Mouse (Mus musculus) liver, embryonic 16.5 days (tissue): ENCODE data around the gene Krt36. TPM values are rescaled to one million over a fixed set of nuclear protein-coding genes. Genes with fewer than 3 reads are reported as not detected.

Source experiments
- ATAC-seq: fragments of 200-750 bp; cut with Nextera tagmentation; 2 replicates; pipeline ENCODE4 v1.8.0; 2017; ENCODE audit warnings: low read depth, mild to moderate bottlenecking, moderate number of reproducible peaks, moderate library complexity
- H3K27ac ChIP-seq: fragments of 300-500 bp; sonication (generic); 2 replicates; pipeline ENCODE4 v1.5.1; 2014; ENCODE audit warnings: mild to moderate bottlenecking, low read length
- H3K27me3 ChIP-seq: fragments of 300-500 bp; sonication (generic); 2 replicates; pipeline ENCODE4 v1.6.1; 2014; ENCODE audit warnings: low read depth, low read length, mixed read lengths; ENCODE audit not compliant: control insufficient read depth, insufficient read depth
- H3K36me3 ChIP-seq: fragments of 300-500 bp; sonication (generic); 2 replicates; pipeline ENCODE4 v1.6.1; 2014; ENCODE audit warnings: mild to moderate bottlenecking; ENCODE audit not compliant: control insufficient read depth, insufficient read depth
- H3K4me1 ChIP-seq: fragments of 300-500 bp; sonication (generic); 2 replicates; pipeline ENCODE4 v1.6.1; 2014; ENCODE audit warnings: low read depth, low read length, mixed read lengths; ENCODE audit not compliant: control insufficient read depth
- H3K4me2 ChIP-seq: fragments of 300-500 bp; sonication (generic); 2 replicates; pipeline ENCODE4 v1.6.1; 2014; ENCODE audit warnings: low read depth, low read length, mixed read lengths
- H3K4me3 ChIP-seq: fragments of 300-500 bp; sonication (generic); 2 replicates; pipeline ENCODE4 v1.5.1; 2014; ENCODE audit warnings: low read depth, mild to moderate bottlenecking, low read length
- H3K9ac ChIP-seq: fragments of 300-500 bp; sonication (generic); 2 replicates; pipeline ENCODE4 v1.6.1; 2014; ENCODE audit warnings: low read depth, low read length
- H3K9me3 ChIP-seq: fragments of 300-500 bp; sonication (generic); replicated peaks from 2 replicates; pipeline ENCODE4 v1.6.1; 2016; ENCODE audit warnings: low read length; ENCODE audit not compliant: control insufficient read depth
- WGBS: fragments of 180-500 bp; shearing (Covaris S2); extraction: QIAGEN DNeasy Blood & Tissue Kit; methylation state at CpG from one replicate; pipeline ENCODE4 v1.1.7; 2014; ENCODE audit not compliant: insufficient replicate concordance; 5-methylcytosine and 5-hydroxymethylcytosine counted together
- polyA plus RNA-seq: library from polyadenylated mRNA; unstranded; fragments of >200 nt; fragmentation: Nextera tagmentation; extraction: Ambion mirVana; gene quantifications from 2 replicates; pipeline ENCODE4 v1.2.1, GENCODE M21; 2015

Krt36 gene
- polyA plus RNA-seq, 1 experiment from 2014 or later = not detected

DNA sequence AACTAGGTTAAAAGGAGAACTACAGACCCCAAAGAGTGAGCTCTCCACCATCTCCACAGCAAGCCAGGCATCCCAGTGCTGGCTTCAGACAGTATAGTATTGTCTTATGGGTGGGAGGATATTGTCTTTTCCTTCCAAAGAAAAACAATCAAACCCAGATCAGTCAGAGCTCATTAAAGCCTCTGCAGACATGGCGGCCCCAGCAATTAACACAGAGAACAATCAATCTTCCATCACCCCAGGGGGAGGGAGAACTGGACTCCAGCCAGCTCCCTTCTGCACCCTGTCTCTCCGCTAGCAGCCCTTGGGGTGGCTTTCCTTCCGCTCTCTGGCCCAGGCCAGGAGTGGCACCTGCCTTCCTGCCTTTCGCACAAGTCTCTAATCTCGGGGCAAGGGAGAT is 32.3 kb upstream of the Krt36 start:
- no peaks in the 10 kb centered on the region for H3K9me3 ChIP-seq
- H3K9ac ChIP-seq = no peak overlapping the region
- ATAC-seq = no peak
- no peak overlapping the region for H3K27ac ChIP-seq
- H3K4me2 ChIP-seq = no peak overlapping the region
- H3K36me3 ChIP-seq = no peaks in the 10 kb centered on the region
- no peaks in the 10 kb centered on the region for H3K4me1 ChIP-seq
- H3K27me3 ChIP-seq = no peaks in the 10 kb centered on the region
- no peak overlapping the region for H3K4me3 ChIP-seq
- WGBS = 49% methylated on average over 5 of the region's 5 CpGs

DNA sequence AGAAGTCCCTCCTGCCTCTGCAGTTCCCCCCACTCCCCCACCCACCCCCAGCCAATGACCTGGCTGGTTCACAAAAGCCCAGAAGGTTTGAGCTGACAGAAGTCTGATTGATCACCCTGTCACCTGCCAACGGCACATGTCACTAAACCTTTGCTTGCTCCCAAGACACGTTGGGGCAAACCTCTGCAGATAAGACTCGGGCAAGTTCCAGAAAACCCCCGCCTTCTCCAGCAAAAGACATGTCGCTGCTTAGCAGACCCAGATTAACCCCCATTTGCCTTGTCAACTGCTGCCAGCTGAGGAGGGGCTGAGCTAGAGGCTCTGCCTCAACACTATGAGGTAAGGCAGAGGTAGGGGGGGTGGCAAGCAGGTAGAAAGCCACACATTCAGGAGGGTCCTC is 31.1 kb upstream of the Krt36 start:
- no peak overlapping the region for H3K27ac ChIP-seq
- H3K4me2 ChIP-seq = no peak overlapping the region
- no peak overlapping the region for H3K9ac ChIP-seq
- no peaks in the 10 kb centered on the region for H3K9me3 ChIP-seq
- H3K4me1 ChIP-seq = no peaks in the 10 kb centered on the region
- 19% methylated on average over 5 of the region's 5 CpGs for WGBS
- H3K27me3 ChIP-seq = no peaks in the 10 kb centered on the region
- no peaks in the 10 kb centered on the region for H3K36me3 ChIP-seq
- ATAC-seq = no peak
- H3K4me3 ChIP-seq = no peak overlapping the region

DNA sequence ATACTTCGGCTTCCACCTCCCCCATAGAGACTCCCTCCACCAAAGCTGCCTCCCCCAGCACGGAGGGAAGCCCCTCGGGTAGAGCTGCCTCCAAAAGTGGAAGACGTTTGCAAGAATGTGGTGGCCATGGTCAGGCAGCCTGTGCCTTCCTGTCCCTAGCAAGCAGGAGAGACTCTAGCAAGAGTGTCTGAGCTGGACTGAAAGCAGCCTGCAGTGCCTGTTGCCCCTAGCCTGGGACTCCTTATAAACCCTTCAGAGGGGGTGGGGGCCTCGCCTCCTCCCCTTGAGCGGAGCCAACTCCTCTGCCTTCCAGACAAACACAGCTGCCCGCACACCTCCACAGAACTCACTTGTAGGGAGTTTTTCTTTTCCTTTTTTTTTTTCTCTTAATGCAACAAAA is 30.3 kb upstream of the Krt36 start, which contains the start of gene Krt15:
Gene Krt15, minus strand, starts transcription at position 198 of the 400 bp plus-strand sequence.
- Histone ChIP-seq H3K27ac (no peak within 1 kb of the TSS), H3K4me1 (no peaks in the 10 kb centered on the region), H3K9ac (no peak within 1 kb of the TSS), H3K4me2 (no peak within 1 kb of the TSS), H3K9me3 (no peaks in the 10 kb centered on the region), H3K27me3 (no peaks in the 10 kb centered on the region), H3K36me3 (no peaks in the 10 kb centered on the region), H3K4me3 (no peak within 1 kb of the TSS)
- no peak for ATAC-seq
- 35% methylated on average over 7 of the region's 7 CpGs for WGBS

DNA sequence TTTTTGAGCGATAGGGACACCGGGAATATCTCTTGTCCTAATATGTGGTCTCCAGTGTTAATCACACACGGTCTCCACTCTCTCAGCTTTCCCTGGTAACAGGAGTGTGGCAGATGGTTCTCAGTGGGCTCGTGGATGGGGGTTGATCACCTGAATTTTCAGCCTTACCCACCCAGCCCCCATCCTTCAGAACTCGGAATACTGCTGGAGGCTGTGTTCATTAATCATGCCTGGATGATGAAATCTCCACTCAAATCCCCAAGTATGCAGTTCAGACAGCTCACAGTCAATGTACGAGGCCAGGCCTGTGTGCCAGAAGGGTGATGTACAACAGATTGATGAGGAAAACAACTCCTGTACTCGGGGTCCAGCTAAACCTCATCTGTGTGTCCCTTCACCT is 19.5 kb upstream of the Krt36 start:
- Histone ChIP-seq H3K4me2 (no peak overlapping the region), H3K9me3 (no peaks in the 10 kb centered on the region), H3K36me3 (no peaks in the 10 kb centered on the region), H3K9ac (no peak overlapping the region), H3K27ac (no peak overlapping the region), H3K27me3 (no peaks in the 10 kb centered on the region), H3K4me3 (no peak overlapping the region), H3K4me1 (no peaks in the 10 kb centered on the region)
- no peak for ATAC-seq
- WGBS = 56% methylated on average over 7 of the region's 7 CpGs

DNA sequence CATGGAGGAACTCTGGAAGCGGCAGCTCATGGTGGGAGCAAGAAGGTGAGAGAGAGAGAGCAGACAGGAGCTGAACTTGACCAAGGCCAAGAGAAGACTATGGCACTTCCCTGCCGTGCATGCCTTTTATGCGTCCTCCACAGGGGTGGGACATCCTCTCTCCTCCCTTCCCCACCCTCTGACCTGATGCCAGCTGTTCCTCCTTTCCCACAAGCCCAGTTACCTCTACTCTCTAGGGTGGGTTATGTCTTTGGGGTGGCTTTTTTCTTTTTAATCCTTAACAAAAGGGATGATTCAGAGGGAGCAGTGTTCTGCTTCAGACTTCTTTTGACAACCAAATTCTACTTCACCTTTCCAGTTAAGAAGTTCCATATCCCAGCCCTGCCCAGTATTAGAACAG is 16.0 kb upstream of the Krt36 start, which contains the start of gene Krt13:
Gene Krt13, minus strand, starts transcription at position 101 of the 400 bp plus-strand sequence.
- Histone ChIP-seq H3K27me3 (no peaks in the 10 kb centered on the region), H3K9me3 (no peaks in the 10 kb centered on the region), H3K4me2 (no peak within 1 kb of the TSS), H3K9ac (no peak within 1 kb of the TSS), H3K27ac (no peak within 1 kb of the TSS), H3K4me3 (no peak within 1 kb of the TSS), H3K4me1 (no peaks in the 10 kb centered on the region), H3K36me3 (no peaks in the 10 kb centered on the region)
- WGBS = 39% methylated on average over 3 of the region's 3 CpGs
- no peak for ATAC-seq

DNA sequence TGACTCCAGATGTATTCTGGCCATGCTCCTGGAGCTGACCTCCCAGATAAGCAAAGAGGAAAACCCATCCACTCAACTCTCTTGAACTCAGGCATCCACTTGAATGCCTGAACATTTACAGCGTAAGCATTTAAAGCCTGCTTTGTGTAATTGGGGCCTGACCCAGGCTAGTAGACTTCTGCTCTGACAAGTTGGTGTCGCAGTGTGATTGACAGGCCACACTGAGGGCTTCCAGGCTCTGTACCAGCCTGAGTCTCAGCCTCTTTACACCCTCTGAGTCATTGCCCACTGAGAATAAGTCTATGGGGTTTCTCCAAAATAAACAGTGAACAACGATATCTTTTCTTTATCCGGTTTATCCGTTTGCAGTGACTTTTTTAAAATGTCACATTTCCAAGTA is 14.9 kb upstream of the Krt36 start:
- Histone ChIP-seq H3K36me3 (no peaks in the 10 kb centered on the region), H3K4me1 (no peaks in the 10 kb centered on the region), H3K4me2 (no peak overlapping the region), H3K27ac (no peak overlapping the region), H3K4me3 (no peak overlapping the region), H3K9ac (no peak overlapping the region), H3K9me3 (no peaks in the 10 kb centered on the region), H3K27me3 (no peaks in the 10 kb centered on the region)
- no peak for ATAC-seq
- 76% methylated on average over 5 of the region's 5 CpGs for WGBS

DNA sequence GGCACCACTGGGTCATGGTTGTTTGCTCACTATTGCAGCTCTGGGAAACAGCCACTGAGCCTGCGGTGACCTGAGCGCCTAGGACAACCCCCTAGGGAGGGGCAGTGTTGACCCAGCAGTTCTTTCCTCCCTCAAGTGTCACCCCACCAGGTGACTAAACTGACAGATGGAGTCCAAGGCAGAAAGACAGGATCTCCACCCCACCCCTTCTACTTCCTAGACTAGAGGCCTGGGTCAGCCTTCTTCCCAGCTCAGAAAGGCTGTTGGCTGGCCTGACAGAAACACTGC is 8.3 kb upstream of the Krt36 start:
- H3K36me3 ChIP-seq = no peaks in the 10 kb centered on the region
- no peaks in the 10 kb centered on the region for H3K4me1 ChIP-seq
- 49% methylated on average over 2 of the region's 2 CpGs for WGBS
- ATAC-seq = no peak
- no peaks in the 10 kb centered on the region for H3K9me3 ChIP-seq
- H3K27ac ChIP-seq = no peak overlapping the region
- no peak overlapping the region for H3K4me2 ChIP-seq
- H3K9ac ChIP-seq = no peak overlapping the region
- no peaks in the 10 kb centered on the region for H3K27me3 ChIP-seq
- no peak overlapping the region for H3K4me3 ChIP-seq

DNA sequence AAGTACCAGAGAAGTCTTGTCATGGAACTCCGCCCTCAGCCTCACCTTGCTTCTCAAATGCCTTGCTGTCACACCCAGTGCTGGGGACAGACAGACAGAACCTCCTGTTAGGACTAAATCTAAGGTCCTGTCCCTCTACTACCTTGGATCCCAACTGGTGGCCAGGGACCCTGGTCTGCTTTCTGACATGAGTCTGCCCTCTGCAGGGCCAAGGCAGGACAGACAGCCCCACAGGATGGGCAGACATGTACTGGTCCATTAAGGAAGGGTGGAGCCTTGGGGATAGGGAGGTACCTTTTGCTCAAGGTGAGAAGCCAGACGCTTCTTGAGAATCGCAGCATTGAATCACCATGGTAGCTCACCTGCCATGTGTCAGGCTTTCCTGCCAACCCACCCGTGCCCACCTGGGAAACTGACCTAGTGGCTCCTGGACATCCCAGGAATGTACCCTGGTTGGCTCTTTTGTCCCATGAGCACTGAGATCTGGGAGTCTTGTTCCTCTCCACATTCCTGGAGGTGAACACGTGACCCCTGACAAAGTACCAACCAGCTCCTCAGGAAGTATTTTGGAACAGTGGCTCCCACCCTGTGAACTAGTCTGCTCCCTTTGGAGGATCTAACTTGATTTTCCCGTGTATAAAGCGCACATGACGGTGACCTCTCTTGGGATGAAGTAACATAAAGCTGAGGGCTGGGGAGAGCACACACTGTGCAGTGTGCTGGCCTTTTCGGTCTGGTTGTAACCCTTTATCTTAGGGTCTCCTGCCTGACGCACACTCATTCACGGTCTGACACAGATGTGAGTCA is 7.7 kb upstream of the Krt36 start:
- H3K4me2 ChIP-seq = no peak overlapping the region
- no peak for ATAC-seq
- H3K36me3 ChIP-seq = no peaks in the 10 kb centered on the region
- no peak overlapping the region for H3K9ac ChIP-seq
- H3K4me3 ChIP-seq = no peak overlapping the region
- H3K4me1 ChIP-seq = no peaks in the 10 kb centered on the region
- 60% methylated on average over 11 of the region's 11 CpGs for WGBS
- no peaks in the 10 kb centered on the region for H3K9me3 ChIP-seq
- no peak overlapping the region for H3K27ac ChIP-seq
- no peaks in the 10 kb centered on the region for H3K27me3 ChIP-seq

DNA sequence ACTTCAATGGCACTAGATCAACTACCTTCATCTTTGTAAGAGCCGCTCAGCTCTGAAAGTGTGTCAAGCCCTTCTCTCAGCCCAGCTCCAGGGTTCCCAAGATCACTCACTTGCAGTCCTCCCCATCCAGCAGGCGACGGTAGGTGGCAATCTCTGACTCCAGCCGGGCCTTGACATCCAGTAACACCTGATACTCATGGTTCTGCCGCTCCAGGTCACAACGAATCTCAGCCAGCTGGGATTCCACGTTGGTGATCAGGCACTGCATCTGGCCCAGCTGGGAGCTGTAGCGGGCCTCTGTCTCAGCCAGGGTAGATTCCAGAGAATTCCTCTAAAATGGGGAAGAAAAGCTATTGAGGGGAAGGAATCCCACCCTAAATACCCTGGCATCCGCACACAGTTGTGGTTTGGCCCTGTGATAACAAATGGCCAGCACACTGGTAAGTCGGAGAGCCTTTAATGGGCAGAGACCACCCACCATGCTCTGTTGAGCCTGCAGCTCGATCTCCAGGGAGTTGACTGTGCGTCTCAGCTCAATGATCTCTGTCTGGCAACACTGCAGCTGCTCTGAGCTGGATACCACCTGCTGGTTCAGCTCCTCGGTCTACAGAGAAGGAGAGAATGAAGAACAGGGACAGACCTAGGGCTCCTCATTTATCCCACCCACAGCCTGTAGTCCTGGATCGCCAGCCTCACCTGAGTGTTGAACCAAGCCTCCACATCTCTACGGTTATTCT is 2.6 kb downstream of the Krt36 start:
- H3K36me3 ChIP-seq = no peaks in the 10 kb centered on the region
- H3K4me1 ChIP-seq = no peaks in the 10 kb centered on the region
- ATAC-seq = no peak
- H3K27ac ChIP-seq = no peak overlapping the region
- no peak overlapping the region for H3K9ac ChIP-seq
- H3K4me3 ChIP-seq = no peak overlapping the region
- no peaks in the 10 kb centered on the region for H3K9me3 ChIP-seq
- H3K4me2 ChIP-seq = no peak overlapping the region
- H3K27me3 ChIP-seq = no peaks in the 10 kb centered on the region
- WGBS = 59% methylated on average over 15 of the region's 15 CpGs
